Mouse (Mus musculus) liver, embryonic 12.5 days (tissue): ENCODE data around the gene Gm49392. TPM values are rescaled to one million over a fixed set of nuclear protein-coding genes. Genes with fewer than 3 reads are reported as not detected.

Source experiments
- ATAC-seq: fragments of 200-750 bp; cut with Nextera tagmentation; 2 replicates; pipeline ENCODE4 v1.8.0; 2017; ENCODE audit warnings: moderate number of reproducible peaks, mild to moderate bottlenecking, moderate library complexity
- H3K27ac ChIP-seq: fragments of 300-500 bp; sonication (generic); 2 replicates; pipeline ENCODE4 v1.5.1; 2016; ENCODE audit warnings: mild to moderate bottlenecking
- H3K27me3 ChIP-seq: fragments of 300-500 bp; sonication (generic); replicated peaks from 2 replicates; pipeline ENCODE4 v1.6.1; 2016; ENCODE audit warnings: mild to moderate bottlenecking, moderate library complexity
- H3K36me3 ChIP-seq: fragments of 300-500 bp; sonication (generic); 2 replicates; pipeline ENCODE4 v1.6.1; 2016; ENCODE audit warnings: mild to moderate bottlenecking, moderate library complexity
- H3K4me1 ChIP-seq: fragments of 300-500 bp; sonication (generic); 2 replicates; pipeline ENCODE4 v1.6.1; 2016
- H3K4me2 ChIP-seq: fragments of 300-500 bp; sonication (generic); 2 replicates; pipeline ENCODE4 v1.6.1; 2016; ENCODE audit warnings: mild to moderate bottlenecking, moderate library complexity
- H3K4me3 ChIP-seq: fragments of 300-500 bp; sonication (generic); 2 replicates; pipeline ENCODE4 v1.5.1; 2016; ENCODE audit warnings: mild to moderate bottlenecking, moderate library complexity
- H3K9ac ChIP-seq: fragments of 300-500 bp; sonication (generic); 2 replicates; pipeline ENCODE4 v1.6.1; 2016; ENCODE audit warnings: mild to moderate bottlenecking, moderate library complexity
- H3K9me3 ChIP-seq: fragments of 300-500 bp; sonication (generic); replicated peaks from 2 replicates; pipeline ENCODE4 v1.6.1; 2016; ENCODE audit warnings: mild to moderate bottlenecking, moderate library complexity
- WGBS: fragments of 180-500 bp; shearing (Covaris S2); methylation state at CpG from one replicate; pipeline ENCODE4 v1.1.7; 2016; ENCODE audit not compliant: insufficient replicate concordance; 5-methylcytosine and 5-hydroxymethylcytosine counted together
- polyA plus RNA-seq: library from polyadenylated mRNA; unstranded; fragments of >200 nt; fragmentation: Nextera tagmentation; extraction: Ambion mirVana; gene quantifications from 2 replicates; pipeline ENCODE4 v1.2.1, GENCODE M21; 2016

Gene Gm49392
- polyA plus RNA-seq, 1 experiment from 2014 or later, result 0.45 TPM

GRCm38 (mm10) chr13:60839353-60839902, 57.3 kb downstream of the Gm49392 start:
- Histone ChIP-seq H3K4me1 (no peaks in the 10 kb centered on the region), H3K4me2 (no peak overlapping the region), H3K4me3 (no peak overlapping the region), H3K36me3 (no peaks in the 10 kb centered on the region), H3K9me3 (no peaks in the 10 kb centered on the region), H3K27me3 (no peaks in the 10 kb centered on the region), H3K9ac (no peak overlapping the region), H3K27ac (no peak overlapping the region)
- WGBS, result 55% methylated on average over 2 of the region's 2 CpGs
- ATAC-seq, result no peak

GRCm38 (mm10) chr13:60826052-60826451, 70.6 kb downstream of the Gm49392 start:
- Histone ChIP-seq H3K36me3 (no peaks in the 10 kb centered on the region), H3K27me3 (no peaks in the 10 kb centered on the region), H3K4me2 (no peak overlapping the region), H3K9me3 (no peaks in the 10 kb centered on the region), H3K4me1 (no peaks in the 10 kb centered on the region), H3K9ac (no peak overlapping the region), H3K27ac (no peak overlapping the region), H3K4me3 (no peak overlapping the region)
- 37% methylated on average over 3 of the region's 3 CpGs for WGBS
- no peak for ATAC-seq

- ATAC-seq, result no peak
- H3K4me1 ChIP-seq, result no peaks in the 10 kb centered on the region
- H3K27ac ChIP-seq, result no peak overlapping the region
- WGBS, result 46% methylated on average over 3 of the region's 3 CpGs
- H3K27me3 ChIP-seq, result no peaks in the 10 kb centered on the region
- no peak overlapping the region for H3K9ac ChIP-seq
- no peak overlapping the region for H3K4me3 ChIP-seq
- H3K4me2 ChIP-seq, result no peak overlapping the region
- no peaks in the 10 kb centered on the region for H3K36me3 ChIP-seq
- no peaks in the 10 kb centered on the region for H3K9me3 ChIP-seq
Measured at GRCm38 (mm10) chr13:60820486-60821175, 76.1 kb downstream of the Gm49392 start.

GRCm38 (mm10) chr13:60819469-60819868, 77.2 kb downstream of the Gm49392 start:
- no peaks in the 10 kb centered on the region for H3K4me1 ChIP-seq
- no peaks in the 10 kb centered on the region for H3K36me3 ChIP-seq
- no peak for ATAC-seq
- H3K9me3 ChIP-seq, result no peaks in the 10 kb centered on the region
- H3K27ac ChIP-seq, result no peak overlapping the region
- H3K4me2 ChIP-seq, result no peak overlapping the region
- no peaks in the 10 kb centered on the region for H3K27me3 ChIP-seq
- WGBS, result 8% methylated on average over 7 of the region's 7 CpGs
- no peak overlapping the region for H3K9ac ChIP-seq
- no peak overlapping the region for H3K4me3 ChIP-seq

GRCm38 (mm10) chr13:60813722-60814121, 83.0 kb downstream of the Gm49392 start:
- Histone ChIP-seq H3K4me3 (no peak overlapping the region), H3K4me2 (no peak overlapping the region), H3K27me3 (no peaks in the 10 kb centered on the region), H3K27ac (no peak overlapping the region), H3K9me3 (no peaks in the 10 kb centered on the region), H3K4me1 (no peaks in the 10 kb centered on the region), H3K9ac (no peak overlapping the region), H3K36me3 (no peaks in the 10 kb centered on the region)
- ATAC-seq, result no peak
- WGBS, result 65% methylated on average over 1 of the region's 1 CpGs

GRCm38 (mm10) chr13:60812768-60813167, 83.9 kb downstream of the Gm49392 start:
- WGBS, result 59% methylated on average over 6 of the region's 6 CpGs
- Histone ChIP-seq H3K9me3 (no peaks in the 10 kb centered on the region), H3K27me3 (no peaks in the 10 kb centered on the region), H3K27ac (no peak overlapping the region), H3K36me3 (no peaks in the 10 kb centered on the region), H3K4me3 (no peak overlapping the region), H3K4me2 (no peak overlapping the region), H3K9ac (no peak overlapping the region), H3K4me1 (no peaks in the 10 kb centered on the region)
- ATAC-seq, result no peak

GRCm38 (mm10) chr13:60809690-60810089, 87.0 kb downstream of the Gm49392 start:
- H3K27ac ChIP-seq, result no peak overlapping the region
- no peaks in the 10 kb centered on the region for H3K36me3 ChIP-seq
- no peak overlapping the region for H3K4me2 ChIP-seq
- 54% methylated on average over 2 of the region's 2 CpGs for WGBS
- H3K9me3 ChIP-seq, result no peaks in the 10 kb centered on the region
- ATAC-seq, result no peak
- no peaks in the 10 kb centered on the region for H3K27me3 ChIP-seq
- H3K4me1 ChIP-seq, result no peaks in the 10 kb centered on the region
- no peak overlapping the region for H3K9ac ChIP-seq
- H3K4me3 ChIP-seq, result no peak overlapping the region

- H3K9ac ChIP-seq, result no peak within 1 kb of the TSS
- WGBS, result 62% methylated on average over 1 of the region's 1 CpGs
- no peak within 1 kb of the TSS for H3K4me3 ChIP-seq
- H3K27ac ChIP-seq, result no peak within 1 kb of the TSS
- no peaks in the 10 kb centered on the region for H3K36me3 ChIP-seq
- ATAC-seq, result no peak
- H3K27me3 ChIP-seq, result no peaks in the 10 kb centered on the region
- no peaks in the 10 kb centered on the region for H3K4me1 ChIP-seq
- no peaks in the 10 kb centered on the region for H3K9me3 ChIP-seq
- no peak within 1 kb of the TSS for H3K4me2 ChIP-seq
Measured at GRCm38 (mm10) chr13:60802749-60803148, 93.9 kb downstream of the Gm49392 start, which contains the start of gene Ctsll3. Gene Ctsll3 (minus strand): TSS chr13:60802849.

Other genes with a start within 250 kb of the Gm49392 start
- not detected in 2 replicates for gene BC051665, start 110.5 kb downstream of the Gm49392 start, polyA plus RNA-seq
- not detected in 2 replicates for gene Ctsll3, start 94.0 kb downstream of the Gm49392 start, polyA plus RNA-seq
- gene 4930486L24Rik, start 32.4 kb downstream of the Gm49392 start, polyA plus RNA-seq, result not detected in 2 replicates
- 7.2 and 9.1 TPM in 2 replicates for gene Ctla2b, start 553 bp upstream of the Gm49392 start, polyA plus RNA-seq
- not detected in 2 replicates for gene Tpbpb, start 8.0 kb upstream of the Gm49392 start, polyA plus RNA-seq
- 0.32 TPM in 1 of 2 replicates, not detected in the other for gene Gm49393, start 38.7 kb upstream of the Gm49392 start, polyA plus RNA-seq
- gene Gm49391, start 39.7 kb upstream of the Gm49392 start, polyA plus RNA-seq, result 1.2 and 3.7 TPM in 2 replicates
- gene Ctla2a, start 39.7 kb upstream of the Gm49392 start, polyA plus RNA-seq, result 50.5 and 53.0 TPM in 2 replicates
- not detected in 2 replicates for gene Tpbpa, start 45.1 kb upstream of the Gm49392 start, polyA plus RNA-seq
- gene Ctsj, start 109.1 kb upstream of the Gm49392 start, polyA plus RNA-seq, result 0.23 TPM in 1 of 2 replicates, not detected in the other
- not detected in 2 replicates for gene Ctsq, start 143.7 kb upstream of the Gm49392 start, polyA plus RNA-seq